Mouse (Mus musculus) cerebellum, adult 18-20 months (tissue): ENCODE results near the gene Itga6.
"Not testable (repeated sequence)": the region's sequence is repeated elsewhere in the genome, so short reads cannot be mapped to it uniquely, and the experiment has no call there.

Experiments
- DNase-seq, 2 experiments: peaks; one replicate each; pipeline ENCODE4 v3.0.0; 2021

The Itga6 gene

DNA sequence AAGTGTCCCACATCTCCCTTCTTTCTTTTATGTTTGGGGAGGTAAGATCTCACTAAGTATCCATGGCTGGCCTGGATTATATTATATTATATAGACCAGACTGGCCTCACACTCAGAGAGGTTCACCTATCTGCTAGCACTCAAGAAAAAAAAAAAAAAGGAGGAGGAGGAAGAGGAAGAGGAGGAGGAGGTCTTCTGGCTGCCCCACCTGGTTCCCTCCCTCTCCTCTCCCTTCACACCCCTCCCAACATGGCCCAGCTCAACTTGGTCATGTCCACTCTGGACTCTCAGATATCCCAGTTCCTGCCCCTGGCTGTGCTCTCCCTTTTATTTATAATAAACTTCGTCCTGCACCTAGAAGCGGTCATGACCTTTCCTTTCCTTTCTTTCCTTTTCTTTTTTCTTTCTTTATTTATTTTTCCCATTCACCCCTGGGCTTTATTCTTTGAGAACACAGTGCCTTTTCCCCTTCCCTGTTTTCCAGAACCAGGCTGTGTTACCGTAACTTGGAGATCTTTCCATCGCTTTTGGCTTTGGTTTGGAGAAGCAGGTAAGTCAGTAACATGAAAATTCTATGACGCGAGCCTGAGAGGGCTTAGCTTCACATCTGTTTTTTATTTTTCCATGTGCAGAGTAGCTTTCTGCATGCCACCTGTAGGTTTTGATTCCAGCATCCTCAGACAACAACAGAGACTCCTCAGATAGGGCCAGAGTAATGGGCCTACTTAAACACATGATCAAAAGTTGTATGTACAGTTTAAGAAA is at the start of gene Itga6:
TSS of gene Itga6 (plus strand) at position 7 of the 765 bp plus-strand sequence.
- no peak for DNase-seq

DNA sequence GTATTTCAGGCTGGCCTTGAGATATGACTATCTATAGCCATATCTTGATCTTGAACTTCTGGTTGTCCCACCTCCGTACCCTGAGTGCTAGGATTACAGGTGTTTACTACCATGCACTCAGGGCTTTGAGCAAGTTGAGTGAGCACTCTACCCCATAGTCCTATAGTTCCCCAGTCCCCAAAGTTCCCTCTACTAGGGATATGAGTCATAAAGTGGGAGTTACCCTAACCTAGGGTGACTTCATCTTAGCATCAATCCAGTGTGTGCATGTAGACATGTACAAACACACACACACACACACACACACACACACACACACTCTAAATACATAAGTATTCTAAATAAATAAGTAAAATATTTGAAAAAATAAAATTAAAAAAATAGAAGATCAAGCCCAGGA is 48.6 kb upstream of the Itga6 start:
- no peak for DNase-seq

DNA sequence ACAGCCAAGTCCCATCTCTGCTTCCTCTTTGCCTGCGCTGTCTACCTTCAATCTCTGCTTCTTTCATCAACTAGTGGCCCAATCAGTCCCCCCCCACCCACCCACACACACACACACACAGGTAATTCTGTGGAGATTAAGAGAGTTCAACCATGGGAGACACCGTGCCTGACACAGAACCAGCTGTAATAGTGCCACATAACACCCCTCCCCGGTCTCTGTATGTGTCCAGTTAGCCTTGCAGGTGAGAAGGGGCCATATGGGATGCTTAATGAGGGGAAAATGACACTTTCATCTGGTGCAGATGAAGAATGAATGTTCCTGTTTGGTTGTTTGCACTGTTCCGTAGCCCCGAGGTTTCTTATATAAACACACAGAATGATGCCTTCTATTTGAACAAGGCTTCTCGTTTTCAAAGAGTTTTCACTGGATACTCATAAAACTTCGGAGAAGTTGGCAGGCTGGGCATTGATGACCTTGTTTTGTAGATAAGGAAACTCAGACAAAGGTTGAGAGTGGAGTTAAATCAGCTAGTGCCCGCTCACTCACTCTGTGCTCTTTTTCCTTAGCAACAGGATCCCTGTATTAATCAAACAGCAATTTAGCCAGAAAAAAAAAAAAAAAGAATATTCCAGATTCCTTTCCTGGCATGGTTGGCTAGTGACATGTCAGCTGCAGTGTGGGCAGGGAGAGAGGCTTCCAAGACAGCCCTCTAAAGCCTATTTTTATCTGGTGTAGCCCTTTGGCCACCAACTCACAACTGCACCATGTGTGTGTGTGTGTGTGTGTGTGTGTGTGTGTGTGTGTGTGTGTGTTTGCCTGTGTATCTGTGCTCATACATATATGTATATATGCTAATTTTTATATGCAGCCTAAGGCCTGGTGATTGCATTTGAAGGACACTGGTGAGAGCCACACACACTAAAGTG is 47.7 kb upstream of the Itga6 start:
- DNase-seq = no peak

DNA sequence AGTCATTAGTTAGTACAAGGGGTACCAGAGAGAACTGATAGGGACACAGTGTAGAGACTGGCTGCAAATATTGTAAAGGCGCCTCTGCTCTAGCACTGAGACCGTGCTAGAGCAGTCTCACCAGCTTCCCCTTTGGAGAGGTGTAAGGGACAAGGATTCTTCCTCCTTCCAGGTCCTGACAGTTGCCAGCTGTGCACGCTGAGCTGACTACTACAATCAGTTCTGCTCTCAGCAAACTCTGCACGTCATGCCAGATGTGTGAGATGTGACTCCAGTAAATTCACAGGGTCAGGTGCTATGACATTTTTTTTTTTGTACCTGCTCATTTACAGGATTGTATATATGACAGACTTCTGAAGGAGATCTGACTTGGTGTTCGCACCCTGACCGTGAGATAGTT is 47.0 kb upstream of the Itga6 start:
- DNase-seq = no peak

DNA sequence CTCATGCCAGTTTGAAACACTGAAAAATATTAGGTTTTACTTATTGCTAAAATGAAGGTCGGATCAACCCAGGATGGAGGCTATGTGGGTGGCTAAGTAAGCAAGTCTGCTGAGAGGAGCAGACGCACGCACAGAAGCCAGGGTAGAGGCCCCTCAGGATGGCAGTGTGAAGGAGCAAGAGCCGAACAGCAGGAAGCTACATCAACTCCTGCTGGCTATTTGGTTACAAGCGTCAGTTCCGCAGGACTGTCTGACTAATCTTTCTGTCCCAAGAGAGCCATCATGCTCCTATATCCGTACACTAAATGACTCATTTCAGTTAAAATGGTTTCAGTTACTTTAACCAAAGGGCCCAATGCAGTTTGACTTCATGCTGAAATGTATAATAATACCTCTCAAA is 46.5 kb upstream of the Itga6 start:
- no peak for DNase-seq

DNA sequence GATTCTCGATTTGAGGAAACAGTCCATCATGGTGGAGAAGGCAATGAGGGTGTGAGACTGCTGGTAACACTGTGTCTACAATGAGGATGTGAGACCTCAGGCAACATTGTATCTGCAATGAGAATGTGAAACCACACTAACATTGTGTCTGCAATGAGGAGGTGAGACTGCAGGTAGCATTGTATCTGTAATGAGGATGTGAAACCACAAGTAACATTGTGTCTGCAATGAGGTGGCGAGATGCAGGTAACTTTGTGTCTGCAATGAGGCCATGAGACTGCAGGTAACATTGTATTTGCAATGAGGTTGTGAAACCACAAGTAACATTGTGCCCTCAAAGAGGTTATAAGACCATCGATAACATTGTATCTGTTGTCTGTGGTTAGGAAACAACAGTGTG is 44.1 kb upstream of the Itga6 start:
- no peak for DNase-seq

DNA sequence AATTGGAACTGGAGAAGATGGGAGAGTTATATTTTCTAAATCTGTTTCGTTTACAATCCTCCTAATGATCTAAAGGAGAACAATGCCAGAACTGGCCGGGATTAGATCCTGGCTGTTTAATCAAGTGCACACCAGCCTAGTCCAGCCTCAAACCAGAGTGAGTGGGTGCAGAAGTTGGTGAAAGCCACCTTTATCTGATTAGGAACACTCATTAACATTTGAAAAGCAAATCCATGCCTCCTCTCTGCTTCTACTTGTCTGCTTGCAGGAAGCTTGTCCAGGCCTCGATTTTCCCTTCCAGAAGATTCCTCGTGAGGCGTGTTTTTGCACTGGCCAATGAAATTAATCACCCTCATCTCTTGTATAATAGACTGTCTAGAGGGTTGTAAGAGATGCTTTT is 41.1 kb upstream of the Itga6 start:
- DNase-seq = no peak

DNA sequence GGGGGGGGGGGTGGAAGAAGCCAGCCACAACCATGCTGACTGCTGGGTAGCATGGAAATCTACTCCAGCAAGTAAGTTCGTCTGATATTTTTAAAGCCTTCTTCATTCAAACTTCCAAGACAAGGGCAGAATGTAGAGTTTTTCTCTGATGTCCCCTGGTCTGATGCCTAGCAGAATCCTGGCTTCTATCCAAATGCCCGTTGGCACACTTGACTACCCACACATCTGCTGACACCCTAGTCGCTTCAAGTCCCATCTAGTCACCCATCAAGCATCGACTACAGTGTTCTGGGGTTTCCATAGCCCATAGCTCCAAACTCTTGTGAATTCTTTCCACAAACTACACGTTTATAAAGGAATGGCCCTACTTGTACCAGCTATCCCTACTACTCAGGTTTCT is 36.5 kb upstream of the Itga6 start:
- no peak for DNase-seq

DNA sequence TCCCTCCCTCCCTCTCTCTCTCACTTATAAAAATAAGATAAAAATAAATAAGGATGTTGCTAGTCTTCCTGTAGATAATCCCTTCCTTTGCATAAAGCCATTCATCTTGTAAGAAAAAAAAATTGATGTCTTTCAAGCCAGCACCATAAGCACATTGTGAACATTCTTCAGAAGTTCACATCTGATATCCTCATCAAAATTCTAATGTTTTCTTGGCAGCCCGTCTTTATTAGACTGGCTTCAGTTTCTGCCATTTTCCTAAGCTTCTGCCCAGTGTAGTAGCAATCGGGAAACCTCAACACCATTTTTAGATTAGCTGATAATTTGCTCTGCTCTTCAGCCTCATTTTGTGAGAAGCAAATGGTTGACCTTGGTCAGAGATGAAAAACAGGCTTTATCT is 33.8 kb upstream of the Itga6 start:
- DNase-seq = no peak

DNA sequence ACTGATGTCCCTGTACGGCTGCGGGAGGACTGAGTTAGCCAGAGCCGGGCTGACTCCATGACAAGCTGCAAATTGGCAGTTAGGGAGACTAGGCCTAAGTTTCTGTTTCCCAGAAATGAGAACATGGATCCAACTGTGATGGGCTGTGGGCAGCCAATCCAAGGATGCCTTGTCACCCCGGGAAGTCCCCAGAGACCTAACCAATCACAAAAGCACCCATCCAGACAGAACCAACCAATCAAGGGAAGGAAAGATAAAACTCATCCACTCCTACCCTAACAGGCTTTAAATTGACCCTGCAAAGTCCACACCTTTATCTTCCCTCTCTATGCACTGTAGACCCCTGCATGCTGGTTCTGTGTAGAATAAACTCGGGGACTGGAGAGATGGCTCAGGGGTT is 31.0 kb upstream of the Itga6 start:
- DNase-seq = no peak

DNA sequence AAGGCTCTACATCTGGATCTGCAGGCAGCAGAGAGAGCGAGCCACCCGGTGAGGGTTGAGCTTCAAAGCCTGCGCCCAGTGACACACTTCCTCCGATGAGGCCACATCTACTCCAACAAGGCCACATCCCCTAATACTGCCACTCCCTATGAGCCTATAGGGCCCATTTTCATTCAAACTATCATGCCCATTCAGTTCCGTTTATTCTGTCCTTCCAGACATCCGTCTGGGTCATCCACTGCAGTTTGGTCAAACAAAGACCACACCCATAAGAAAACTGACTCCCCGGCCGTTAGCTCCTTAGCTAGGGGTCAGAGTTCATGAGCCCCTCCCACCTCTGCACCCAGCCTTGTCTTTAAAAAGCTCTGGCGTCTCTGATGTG is 26.4 kb upstream of the Itga6 start:
- DNase-seq = no peak

DNA sequence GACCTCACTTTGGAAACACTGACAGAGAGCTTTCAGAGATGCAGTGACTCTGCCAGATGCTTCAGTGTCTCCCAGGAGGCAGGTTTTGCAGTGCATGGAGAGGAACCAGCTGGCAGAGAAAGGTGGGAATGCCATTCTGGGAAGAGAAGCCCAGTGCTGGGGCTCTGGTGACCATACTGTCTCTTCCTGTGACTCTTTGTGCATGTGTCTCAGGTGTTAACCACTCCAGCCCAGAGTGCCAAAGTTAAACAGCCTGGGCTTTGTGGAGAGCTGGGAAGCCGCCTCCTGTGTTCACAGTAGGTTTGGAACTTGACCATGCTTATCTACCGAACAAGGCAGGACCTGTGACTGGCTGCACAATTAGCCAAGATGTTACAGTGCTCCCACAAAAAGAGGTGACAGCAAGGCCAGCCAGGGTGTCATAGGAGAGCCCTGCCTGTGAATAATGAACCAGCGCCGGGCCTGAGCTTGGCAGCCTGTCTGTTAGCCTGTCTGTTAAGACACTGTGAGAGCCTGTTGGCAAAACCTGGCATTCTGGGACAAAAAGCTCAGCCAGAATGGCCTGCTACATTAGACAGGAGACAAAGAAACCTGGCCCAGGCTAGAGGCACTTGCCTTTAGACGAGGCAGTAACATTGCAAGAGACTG is 25.9 kb upstream of the Itga6 start:
- no peak for DNase-seq

DNA sequence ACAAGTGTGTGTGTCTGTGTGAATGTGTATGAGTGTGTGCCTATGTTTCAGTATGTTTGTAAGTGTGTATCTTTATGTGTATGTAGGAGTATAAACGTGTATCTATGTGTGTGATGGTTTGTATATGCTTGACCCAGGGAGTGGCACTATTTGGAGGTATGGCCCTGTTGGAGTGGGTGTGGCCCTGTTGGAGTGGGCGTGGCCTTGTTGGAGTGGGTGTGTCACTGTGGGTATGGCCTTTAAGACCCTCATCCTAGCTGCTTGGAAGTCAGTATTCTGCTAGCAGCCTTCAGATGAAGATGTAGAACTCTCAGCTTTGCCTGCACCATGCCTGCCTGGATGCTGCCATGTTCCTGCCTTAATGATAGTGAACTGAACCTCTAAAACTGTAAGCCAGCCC is 24.9 kb upstream of the Itga6 start:
- DNase-seq = not testable (repeated sequence)

DNA sequence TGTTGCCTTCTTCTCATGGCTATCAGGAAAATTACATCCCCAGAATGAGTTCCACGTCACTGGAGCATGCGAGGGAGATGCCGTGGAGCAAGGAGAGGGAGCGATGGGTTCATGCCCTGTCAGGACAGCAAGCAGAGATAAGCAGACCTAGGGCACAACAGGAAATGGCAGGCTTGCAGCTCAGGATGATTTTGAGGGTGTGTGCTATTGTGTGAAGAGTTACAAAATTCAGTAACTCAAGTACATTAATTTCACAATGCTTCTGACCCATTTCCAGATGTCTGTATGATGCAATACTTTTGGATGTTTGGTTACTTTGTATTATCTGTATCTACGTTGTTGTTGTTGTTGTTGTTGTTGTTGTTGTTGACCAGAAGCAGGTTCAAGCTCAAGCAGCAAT is 22.5 kb upstream of the Itga6 start:
- no peak for DNase-seq

DNA sequence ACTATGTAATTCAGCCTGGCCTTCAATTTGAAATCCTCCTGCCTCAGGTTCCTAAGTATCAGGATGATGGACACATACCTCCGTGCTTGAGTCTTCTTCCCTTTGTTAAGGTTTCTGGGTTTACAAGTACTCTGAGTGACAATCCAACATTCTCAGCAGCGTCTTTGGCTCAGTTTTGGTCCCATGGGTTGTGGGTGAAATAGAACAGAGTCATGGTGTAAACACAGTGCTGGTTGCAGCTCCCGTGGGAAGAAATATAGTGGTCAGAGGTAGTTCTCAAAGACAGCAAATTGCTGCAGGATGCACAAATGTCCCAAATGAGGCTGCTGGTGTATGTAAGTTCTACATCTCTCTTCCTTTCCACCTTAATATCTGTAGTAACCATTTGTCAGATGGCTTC is 21.8 kb upstream of the Itga6 start:
- no peak for DNase-seq

DNA sequence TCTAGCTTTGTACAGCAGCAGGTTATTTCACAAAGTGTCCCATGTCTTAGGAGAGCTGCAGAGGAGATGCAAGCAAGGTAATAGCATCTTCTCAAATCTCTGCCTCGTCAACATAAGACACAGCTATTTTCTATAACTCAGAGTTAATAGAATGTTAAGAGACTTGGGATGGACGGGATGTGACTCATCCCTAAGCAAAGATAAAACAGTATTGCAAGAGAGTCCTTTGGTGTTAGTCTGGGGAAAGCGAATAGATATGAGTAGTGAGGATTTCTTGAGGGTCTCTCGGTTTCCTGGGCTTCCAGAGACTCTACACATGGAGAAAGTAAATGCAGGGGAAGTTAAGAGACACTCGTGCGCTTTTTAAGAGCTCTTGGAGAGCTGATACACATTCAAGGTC is 21.4 kb upstream of the Itga6 start:
- no peak for DNase-seq

DNA sequence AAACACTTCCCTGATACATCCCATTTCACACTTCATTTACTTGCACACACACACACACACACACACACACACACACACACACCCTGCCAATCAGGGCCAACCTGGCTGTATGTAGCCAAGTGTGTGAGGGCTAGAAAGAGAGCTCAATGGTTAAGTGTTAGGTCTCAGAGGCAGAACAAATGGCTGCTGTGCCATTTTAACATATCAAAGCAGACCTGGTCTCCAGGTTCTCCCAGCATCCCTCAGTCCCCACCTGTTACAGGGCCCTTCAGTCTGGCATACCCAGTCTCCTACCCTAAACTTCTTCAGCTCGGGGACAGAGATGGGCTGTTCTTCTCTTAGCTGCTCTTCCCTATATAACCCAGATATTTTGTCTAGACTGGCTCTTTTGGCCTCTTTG is 20.0 kb upstream of the Itga6 start:
- no peak for DNase-seq

DNA sequence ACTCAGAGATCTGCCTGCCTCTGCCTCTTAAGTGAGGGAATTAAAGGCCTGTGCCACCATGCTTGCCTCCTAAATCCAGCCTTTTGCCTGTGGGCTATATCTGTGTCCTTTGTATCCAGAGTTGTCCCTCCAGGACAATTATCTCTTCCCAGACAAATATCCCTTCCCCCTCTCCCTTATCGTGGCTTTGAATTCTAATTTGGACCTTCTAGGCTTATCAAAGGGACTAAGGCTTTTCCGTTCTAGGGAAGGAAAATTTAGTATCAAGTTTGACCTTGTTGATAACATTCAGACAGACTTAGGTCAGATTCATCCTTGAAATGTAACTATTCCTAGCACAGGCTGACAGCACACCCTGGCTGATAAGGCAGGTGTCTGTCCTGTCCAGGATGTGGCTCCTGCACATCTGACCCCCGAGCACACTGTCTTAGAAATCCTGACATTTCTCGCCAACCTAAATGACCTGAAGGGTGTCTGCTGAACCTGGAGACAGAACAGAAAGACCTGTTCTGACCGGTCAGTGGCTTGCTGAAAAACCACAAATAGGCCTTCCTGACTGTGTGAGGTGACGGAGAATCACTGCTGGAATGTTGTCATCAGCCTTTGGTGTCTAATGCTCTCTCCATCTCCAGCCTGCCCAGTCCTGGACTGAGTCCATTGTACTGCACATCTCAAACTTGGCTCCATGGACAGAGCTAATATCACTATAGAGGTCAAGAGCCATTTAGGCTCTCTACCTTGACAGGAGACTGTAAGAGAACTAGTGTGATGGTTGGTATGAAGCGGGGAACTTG is 18.3 kb upstream of the Itga6 start:
- no peak for DNase-seq

DNA sequence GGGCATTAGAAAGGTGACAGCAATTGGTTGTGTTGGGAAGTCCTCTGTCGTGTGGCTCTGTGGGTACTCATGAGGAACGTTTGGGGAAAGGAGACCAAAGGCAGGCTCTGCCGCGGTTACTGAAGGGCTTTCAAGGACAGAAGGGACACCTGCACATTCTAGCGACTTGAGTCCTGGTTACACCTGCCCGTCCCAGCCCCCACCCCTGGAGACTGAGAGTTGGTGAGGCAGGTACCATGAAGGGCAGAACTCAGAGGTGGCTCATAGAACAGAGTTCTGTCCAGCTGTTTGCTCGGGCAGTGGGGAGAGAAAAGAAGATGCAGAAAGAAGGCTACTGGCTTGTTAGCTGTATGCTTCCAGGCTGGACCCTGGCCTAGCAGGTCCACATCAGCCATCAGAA is 17.1 kb upstream of the Itga6 start:
- no peak for DNase-seq

DNA sequence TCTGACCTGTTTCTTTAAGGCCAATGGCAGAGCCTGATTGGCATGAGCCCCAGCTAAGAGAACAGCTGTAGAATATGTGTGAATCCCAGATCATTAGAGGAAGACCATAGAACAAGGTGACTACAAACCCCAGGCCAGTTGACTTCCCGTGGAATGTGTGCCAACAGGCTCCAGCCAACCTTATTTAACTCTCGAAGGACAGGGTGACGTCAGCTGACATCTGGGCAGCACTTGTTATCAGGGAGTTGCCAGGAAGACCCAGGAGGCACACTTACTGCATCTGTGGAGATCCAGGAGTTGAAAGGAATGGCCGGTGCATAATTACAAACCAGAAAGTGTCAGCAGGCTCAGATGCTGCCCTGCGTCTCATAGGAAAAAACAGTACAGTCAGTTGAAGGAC is 16.6 kb upstream of the Itga6 start:
- DNase-seq = no peak

DNA sequence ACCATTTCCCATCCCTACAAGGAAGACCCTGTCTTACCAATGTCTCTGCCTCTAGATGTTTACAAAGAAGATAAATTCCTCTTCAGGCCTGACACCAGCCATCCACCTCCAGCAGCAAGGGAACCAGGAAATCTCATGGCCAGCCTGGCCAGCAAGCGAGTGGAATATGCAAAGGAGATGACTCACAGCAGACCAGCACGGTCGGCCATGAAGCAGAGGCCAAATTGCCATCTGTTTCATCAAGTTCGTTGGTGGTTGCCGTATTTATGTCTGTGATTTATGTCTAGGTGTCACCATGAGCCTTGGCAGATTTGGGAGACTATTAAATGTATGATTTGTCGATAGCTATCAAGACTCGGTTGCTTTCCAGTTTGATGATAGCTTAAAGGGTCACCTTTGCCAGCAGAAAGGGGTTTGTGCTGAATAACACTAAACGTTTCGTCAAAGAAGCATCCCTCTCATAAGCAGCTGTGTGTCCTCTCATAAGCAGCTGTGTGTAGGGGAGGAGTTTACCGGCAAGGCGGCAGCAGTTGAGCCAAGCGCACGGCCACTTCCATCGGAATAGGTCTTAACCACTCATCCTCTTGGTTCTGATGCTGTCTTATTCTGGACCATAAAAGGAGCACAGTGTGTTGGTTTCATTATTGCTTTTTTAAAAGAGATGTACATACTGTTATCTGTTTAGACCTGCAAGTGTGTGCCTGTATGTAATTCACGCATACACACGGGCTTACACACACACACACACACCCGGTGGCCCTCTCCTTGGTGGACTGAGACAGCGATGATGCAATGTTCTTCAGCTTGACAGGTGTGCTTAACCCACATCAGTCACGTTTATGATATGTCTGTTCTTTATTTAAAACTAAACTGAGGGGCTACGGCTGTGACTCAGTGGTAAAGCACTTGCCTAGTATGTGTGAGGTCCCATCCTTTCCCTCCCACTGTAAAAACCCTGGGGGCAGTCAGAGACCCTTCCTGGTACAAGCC is 14.5 kb upstream of the Itga6 start:
- DNase-seq = no peak
